Mouse (Mus musculus) forebrain, embryonic 11.5 days (tissue): ENCODE results near the gene Cebpa. TPM values are rescaled to one million over a fixed set of nuclear protein-coding genes. Genes with fewer than 3 reads are reported as not detected.

ENCODE experiments used
- ATAC-seq: fragments of 200-750 bp; cut with Nextera tagmentation; replicated peaks from 2 replicates; pipeline ENCODE4 v1.8.0; 2017; ENCODE audit warnings: moderate TSS enrichment; ENCODE audit not compliant: low FRiP score
- DNase-seq: peaks from one replicate; pipeline ENCODE4 v3.0.0-alpha.2; 2017; ENCODE audit warnings: low spot score
- H3K27ac ChIP-seq: fragments of 300-500 bp; sonication (generic); 2 replicates; pipeline ENCODE4 v1.5.1; 2014; ENCODE audit warnings: low read depth, low read length
- H3K27me3 ChIP-seq: fragments of 300-500 bp; sonication (generic); 2 replicates; pipeline ENCODE4 v1.6.1; 2014; ENCODE audit warnings: mild to moderate bottlenecking, low read length, mixed read lengths; ENCODE audit not compliant: control insufficient read depth, insufficient read depth
- H3K36me3 ChIP-seq: fragments of 300-500 bp; sonication (generic); 2 replicates; pipeline ENCODE4 v1.6.1; 2014; ENCODE audit warnings: mild to moderate bottlenecking, low read length, moderate library complexity, mixed read lengths; ENCODE audit not compliant: control insufficient read depth, insufficient read depth
- H3K4me1 ChIP-seq: fragments of 300-500 bp; sonication (generic); replicated peaks from 2 replicates; pipeline ENCODE4 v1.6.1; 2014; ENCODE audit warnings: low read length, mixed read lengths; ENCODE audit not compliant: control insufficient read depth, insufficient read depth
- H3K4me2 ChIP-seq: fragments of 300-500 bp; sonication (generic); 2 replicates; pipeline ENCODE4 v1.6.1; 2014; ENCODE audit warnings: low read depth, mild to moderate bottlenecking, low read length, moderate library complexity, mixed read lengths; ENCODE audit not compliant: severe bottlenecking
- H3K4me3 ChIP-seq: fragments of 300-500 bp; sonication (generic); 2 replicates; pipeline ENCODE4 v1.5.1; 2014; ENCODE audit warnings: low read depth, low read length
- H3K9ac ChIP-seq: fragments of 300-500 bp; sonication (generic); 2 replicates; pipeline ENCODE4 v1.6.1; 2014; ENCODE audit warnings: low read length
- H3K9me3 ChIP-seq: fragments of 300-500 bp; sonication (generic); 2 replicates; pipeline ENCODE4 v1.6.1; 2016; ENCODE audit warnings: low read length, mixed read lengths; ENCODE audit not compliant: control insufficient read depth
- WGBS: fragments of 180-500 bp; shearing (Covaris S2); extraction: QIAGEN DNeasy Blood & Tissue Kit; methylation state at CpG from one replicate; pipeline ENCODE4 v1.1.7; 2014; 5-methylcytosine and 5-hydroxymethylcytosine counted together
- polyA plus RNA-seq: library from polyadenylated mRNA; unstranded; fragments of >200 nt; fragmentation: Nextera tagmentation; extraction: Ambion mirVana; gene quantifications from 2 replicates; pipeline ENCODE4 v1.2.1, GENCODE M21; 2014

Gene Cebpa
- polyA plus RNA-seq, 1 experiment from 2014 or later: 0.73 TPM

- 86% methylated on average over 10 of the region's 10 CpGs for WGBS
- no peaks in the 10 kb centered on the region for H3K4me1 ChIP-seq
Measured at GRCm38 (mm10) chr7:35146269-35146668, 27.2 kb downstream of the Cebpa start.

GRCm38 (mm10) chr7:35149616-35150433 is 30.7 kb downstream of the Cebpa start:
- DNase-seq: no peak

More at GRCm38 (mm10) chr7:35146269-35146668, 27.2 kb downstream of the Cebpa start:
- DNase-seq (no peak), ATAC-seq (no peak)
- H3K27ac ChIP-seq: no peak overlapping the region
- no peak overlapping the region for H3K9ac ChIP-seq
- H3K9me3 ChIP-seq: no peaks in the 10 kb centered on the region
- H3K36me3 ChIP-seq: no peaks in the 10 kb centered on the region
- no peak overlapping the region for H3K4me2 ChIP-seq
- H3K4me3 ChIP-seq: no peak overlapping the region
- no peaks in the 10 kb centered on the region for H3K27me3 ChIP-seq

GRCm38 (mm10) chr7:35150860-35151259 is 31.8 kb downstream of the Cebpa start:
- no peak overlapping the region for H3K4me2 ChIP-seq
- H3K36me3 ChIP-seq: no peaks in the 10 kb centered on the region
- H3K4me1 ChIP-seq: no peaks in the 10 kb centered on the region
- DNase-seq: no peak
- no peak for ATAC-seq
- H3K27ac ChIP-seq: no peak overlapping the region
- H3K4me3 ChIP-seq: no peak overlapping the region
- H3K9ac ChIP-seq: no peak overlapping the region
- H3K9me3 ChIP-seq: no peaks in the 10 kb centered on the region
- 72% methylated on average over 5 of the region's 5 CpGs for WGBS
- H3K27me3 ChIP-seq: no peaks in the 10 kb centered on the region

More at GRCm38 (mm10) chr7:35149616-35150433, 30.7 kb downstream of the Cebpa start:
- no peak overlapping the region for H3K27ac ChIP-seq
- 75% methylated on average over 15 of the region's 15 CpGs for WGBS
- no peak overlapping the region for H3K9ac ChIP-seq
- no peaks in the 10 kb centered on the region for H3K9me3 ChIP-seq
- H3K4me2 ChIP-seq: no peak overlapping the region
- no peaks in the 10 kb centered on the region for H3K27me3 ChIP-seq
- ATAC-seq: no peak
- H3K4me1 ChIP-seq: no peaks in the 10 kb centered on the region
- H3K36me3 ChIP-seq: no peaks in the 10 kb centered on the region
- no peak overlapping the region for H3K4me3 ChIP-seq

- no peaks in the 10 kb centered on the region for H3K9me3 ChIP-seq
- no peak overlapping the region for H3K4me3 ChIP-seq
- H3K4me2 ChIP-seq: no peak overlapping the region
- H3K36me3 ChIP-seq: no peaks in the 10 kb centered on the region
- DNase-seq (no peak), ATAC-seq (no peak)
- no peak overlapping the region for H3K27ac ChIP-seq
- H3K4me1 ChIP-seq: no peaks in the 10 kb centered on the region
- 79% methylated on average over 12 of the region's 12 CpGs for WGBS
- H3K9ac ChIP-seq: no peak overlapping the region
- H3K27me3 ChIP-seq: no peaks in the 10 kb centered on the region
Measured at GRCm38 (mm10) chr7:35154449-35154848, 35.4 kb downstream of the Cebpa start.

GRCm38 (mm10) chr7:35156561-35157477 is 37.7 kb downstream of the Cebpa start:
- no peak overlapping the region for H3K4me2 ChIP-seq
- H3K27me3 ChIP-seq: no peaks in the 10 kb centered on the region
- DNase-seq: no peak
- no peak overlapping the region for H3K4me3 ChIP-seq
- H3K27ac ChIP-seq: no peak overlapping the region
- no peaks in the 10 kb centered on the region for H3K36me3 ChIP-seq
- no peak for ATAC-seq
- no peaks in the 10 kb centered on the region for H3K9me3 ChIP-seq
- H3K9ac ChIP-seq: no peak overlapping the region
- H3K4me1 ChIP-seq: no peaks in the 10 kb centered on the region
- 78% methylated on average over 16 of the region's 16 CpGs for WGBS

- ATAC-seq: no peak
Measured at GRCm38 (mm10) chr7:35157512-35157911, 38.4 kb downstream of the Cebpa start.

GRCm38 (mm10) chr7:35162443-35162842 is 43.4 kb downstream of the Cebpa start:
- Histone ChIP-seq H3K4me2 (no peak overlapping the region), H3K27me3 (no peaks in the 10 kb centered on the region), H3K4me1 (no peaks in the 10 kb centered on the region), H3K4me3 (no peak overlapping the region), H3K9ac (no peak overlapping the region), H3K36me3 (no peaks in the 10 kb centered on the region), H3K9me3 (no peaks in the 10 kb centered on the region), H3K27ac (no peak overlapping the region)
- WGBS: 86% methylated on average over 6 of the region's 6 CpGs
- no peak for DNase-seq
- ATAC-seq: no peak

More at GRCm38 (mm10) chr7:35157512-35157911, 38.4 kb downstream of the Cebpa start:
- no peak for DNase-seq
- no peak overlapping the region for H3K9ac ChIP-seq
- WGBS: 74% methylated on average over 3 of the region's 3 CpGs
- H3K9me3 ChIP-seq: no peaks in the 10 kb centered on the region
- no peaks in the 10 kb centered on the region for H3K36me3 ChIP-seq
- H3K27me3 ChIP-seq: no peaks in the 10 kb centered on the region
- H3K4me1 ChIP-seq: no peaks in the 10 kb centered on the region
- H3K4me3 ChIP-seq: no peak overlapping the region
- no peak overlapping the region for H3K27ac ChIP-seq
- no peak overlapping the region for H3K4me2 ChIP-seq

GRCm38 (mm10) chr7:35163600-35163999 is 44.5 kb downstream of the Cebpa start:
- Histone ChIP-seq H3K4me2 (no peak overlapping the region), H3K27ac (no peak overlapping the region), H3K9ac (no peak overlapping the region), H3K36me3 (no peaks in the 10 kb centered on the region), H3K4me1 (no peaks in the 10 kb centered on the region), H3K4me3 (no peak overlapping the region), H3K9me3 (no peaks in the 10 kb centered on the region), H3K27me3 (no peaks in the 10 kb centered on the region)
- 79% methylated on average over 7 of the region's 7 CpGs for WGBS
- ATAC-seq (no peak), DNase-seq (no peak)
